Mouse (Mus musculus) heart, embryonic 13.5 days (tissue): ENCODE results near the gene Kif13a. TPM values are rescaled to one million over a fixed set of nuclear protein-coding genes. Genes with fewer than 3 reads are reported as not detected.

Experiments
- ATAC-seq: fragments of 200-750 bp; cut with Nextera tagmentation; 2 replicates; pipeline ENCODE4 v1.8.0; 2017; ENCODE audit warnings: moderate TSS enrichment; ENCODE audit not compliant: insufficient number of reproducible peaks, low FRiP score, low TSS enrichment; ENCODE audit errors: extremely low read depth
- H3K27ac ChIP-seq: fragments of 300-500 bp; sonication (generic); replicated peaks from 2 replicates; pipeline ENCODE4 v1.5.1; 2015; ENCODE audit warnings: moderate library complexity, mild to moderate bottlenecking, inconsistent platforms
- H3K27me3 ChIP-seq: fragments of 300-500 bp; sonication (generic); replicated peaks from 2 replicates; pipeline ENCODE4 v1.6.1; 2015; ENCODE audit warnings: mild to moderate bottlenecking, inconsistent platforms
- H3K36me3 ChIP-seq: fragments of 300-500 bp; sonication (generic); 2 replicates; pipeline ENCODE4 v1.6.1; 2015; ENCODE audit warnings: mild to moderate bottlenecking, inconsistent platforms
- H3K4me1 ChIP-seq: fragments of 300-500 bp; sonication (generic); 2 replicates; pipeline ENCODE4 v1.6.1; 2015; ENCODE audit warnings: inconsistent platforms
- H3K4me2 ChIP-seq: fragments of 300-500 bp; sonication (generic); 2 replicates; pipeline ENCODE4 v1.6.1; 2015; ENCODE audit warnings: inconsistent platforms, mild to moderate bottlenecking, moderate library complexity
- H3K4me3 ChIP-seq: fragments of 300-500 bp; sonication (generic); 2 replicates; pipeline ENCODE4 v1.5.1; 2015; ENCODE audit warnings: moderate library complexity, mild to moderate bottlenecking, inconsistent platforms
- H3K9ac ChIP-seq: fragments of 300-500 bp; sonication (generic); 2 replicates; pipeline ENCODE4 v1.6.1; 2015; ENCODE audit warnings: inconsistent platforms, mild to moderate bottlenecking, moderate library complexity
- H3K9me3 ChIP-seq: fragments of 300-500 bp; sonication (generic); 2 replicates; pipeline ENCODE4 v1.6.1; 2016; ENCODE audit warnings: inconsistent platforms
- WGBS: fragments of 180-500 bp; shearing (Covaris S2); methylation state at CpG from one replicate; pipeline ENCODE4 v1.1.7; 2015; ENCODE audit warnings: mixed read lengths; 5-methylcytosine and 5-hydroxymethylcytosine counted together
- polyA plus RNA-seq: library from polyadenylated mRNA; unstranded; fragments of >200 nt; fragmentation: Nextera tagmentation; extraction: Ambion mirVana; gene quantifications from 2 replicates; pipeline ENCODE4 v1.2.1, GENCODE M21; 2015

Kif13a gene
- polyA plus RNA-seq, 1 experiment from 2014 or later = 22.9 TPM

DNA sequence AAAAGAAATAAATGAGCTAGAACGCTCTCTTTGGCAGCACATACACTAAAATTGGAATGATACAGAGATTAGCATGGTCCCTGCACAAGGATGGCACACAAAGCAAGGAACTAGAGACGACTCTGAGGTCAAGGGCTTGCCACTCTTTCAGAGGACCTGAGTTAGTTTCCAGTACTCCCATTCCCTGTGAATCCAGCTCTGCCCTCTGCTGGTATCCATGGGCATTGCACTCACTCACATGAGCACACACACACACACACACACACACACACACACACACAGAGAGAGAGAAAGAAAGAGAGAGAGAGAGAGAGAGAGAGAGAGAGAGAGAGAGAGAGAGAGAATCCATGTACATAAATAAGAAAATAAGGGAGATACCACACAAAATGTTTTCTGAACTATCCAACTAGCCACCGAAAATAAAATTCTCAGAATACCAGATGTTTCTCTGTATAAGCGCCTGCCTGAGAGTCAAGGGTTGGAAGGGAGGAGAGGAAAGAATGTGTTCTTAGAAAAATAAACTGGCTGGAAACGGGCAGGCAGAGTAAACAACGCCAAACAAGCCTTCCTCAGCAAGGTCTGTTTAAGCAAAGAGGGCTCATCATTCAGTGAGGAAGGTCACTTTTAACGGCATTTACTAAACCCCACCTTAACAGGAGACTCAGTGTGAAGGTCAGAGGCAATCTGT lies 27.0 kb downstream of the Kif13a start:
- 83% methylated on average over 7 of the region's 7 CpGs for WGBS
- no peak overlapping the region for H3K27ac ChIP-seq
- peaks cover 55% of the 10 kb centered on the region for H3K4me1 ChIP-seq
- H3K9ac ChIP-seq = no peak overlapping the region
- no peak overlapping the region for H3K4me3 ChIP-seq
- no peaks in the 10 kb centered on the region for H3K27me3 ChIP-seq
- H3K9me3 ChIP-seq = peaks cover 6% of the 10 kb centered on the region; the same call in 1 of the 2 replicates
- H3K4me2 ChIP-seq = no peak overlapping the region
- H3K36me3 ChIP-seq = peaks cover 24% of the 10 kb centered on the region
- ATAC-seq = no peak

DNA sequence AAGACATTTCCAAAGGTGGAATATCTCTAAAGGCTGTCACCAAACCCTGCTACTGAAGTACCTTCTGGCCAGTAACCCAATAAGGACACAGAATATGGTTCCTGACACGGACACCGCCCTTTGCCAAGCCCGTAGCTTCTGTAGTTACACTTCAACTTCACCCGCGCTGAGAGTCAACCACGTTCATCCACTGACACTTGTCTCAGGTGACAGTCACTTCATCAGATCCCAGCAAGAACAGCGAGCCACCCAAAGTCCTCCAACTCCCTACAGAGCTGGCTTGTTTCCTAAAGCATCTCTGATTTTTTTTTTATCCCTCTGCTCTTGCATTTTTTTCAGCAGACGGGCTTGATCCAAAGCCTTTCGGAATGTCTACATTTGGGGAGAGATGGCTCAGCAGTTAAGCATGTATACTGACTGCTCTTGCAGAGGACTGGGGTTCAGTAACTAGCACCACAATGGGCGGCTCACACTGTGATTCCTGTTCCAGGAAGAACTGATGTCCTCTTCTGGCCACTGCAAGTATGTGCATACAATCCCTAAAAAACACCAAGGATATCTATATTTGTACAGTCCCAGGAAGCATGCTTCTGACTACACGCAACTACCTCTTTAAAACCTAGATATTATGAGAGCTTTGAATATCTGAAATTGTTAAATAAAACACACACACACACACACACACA lies 28.7 kb downstream of the Kif13a start:
- 62% methylated on average over 11 of the region's 11 CpGs for WGBS
- Histone ChIP-seq H3K4me3 (no peak overlapping the region), H3K27me3 (no peaks in the 10 kb centered on the region), H3K4me2 (no peak overlapping the region), H3K27ac (peak overlapping the region; percentile 73), H3K9ac (no peak overlapping the region), H3K4me1 (peaks cover 64% of the 10 kb centered on the region), H3K36me3 (peaks cover 24% of the 10 kb centered on the region), H3K9me3 (peaks cover 6% of the 10 kb centered on the region; the same call in 1 of the 2 replicates)
- no peak for ATAC-seq

DNA sequence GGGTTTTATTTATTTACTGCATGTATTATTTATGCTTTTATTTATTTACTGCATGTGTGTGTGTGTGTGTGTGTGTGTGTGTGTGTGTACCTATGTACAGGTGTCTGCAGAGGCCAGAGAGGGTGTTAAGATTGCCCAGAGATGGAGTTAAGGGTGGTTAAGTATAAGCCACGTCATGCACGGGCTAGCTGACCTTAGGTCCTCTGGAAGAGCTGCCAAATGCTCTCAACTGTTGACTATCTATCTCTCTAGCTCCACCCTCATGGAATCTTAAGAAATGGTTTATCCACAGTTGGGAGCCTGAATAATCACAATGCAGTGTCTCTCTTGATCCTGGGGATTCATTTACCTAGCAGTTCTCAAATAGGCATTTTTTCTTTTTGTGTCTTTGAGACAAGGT lies 30.8 kb downstream of the Kif13a start:
- H3K4me3 ChIP-seq = no peak overlapping the region
- WGBS = 40% methylated on average over 2 of the region's 2 CpGs

DNA sequence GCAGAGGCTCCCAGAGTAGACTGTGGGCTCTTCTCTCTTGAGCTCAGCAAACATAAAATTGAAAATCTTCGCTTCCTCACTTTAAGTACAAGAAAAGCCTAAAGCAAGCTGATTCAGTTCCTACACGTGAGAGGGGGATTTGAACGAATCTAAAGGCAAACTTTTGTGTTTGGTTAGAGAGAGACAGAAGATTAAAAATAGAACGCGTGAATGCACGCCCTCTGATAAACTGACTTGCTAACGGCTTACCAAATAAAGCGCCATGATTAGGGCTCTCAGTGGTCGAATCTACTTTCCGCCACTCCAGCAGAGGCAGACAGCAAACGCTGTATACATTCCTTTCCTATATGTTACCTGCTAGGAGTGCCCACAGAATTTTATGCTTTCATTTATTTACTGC lies 31.3 kb downstream of the Kif13a start:
- H3K4me3 ChIP-seq = no peak overlapping the region
- H3K27ac ChIP-seq = peak overlapping the region; percentile 91
- H3K9me3 ChIP-seq = peaks cover 6% of the 10 kb centered on the region; the same call in 1 of the 2 replicates
- H3K4me1 ChIP-seq = peaks cover 67% of the 10 kb centered on the region
- no peaks in the 10 kb centered on the region for H3K27me3 ChIP-seq
- peak overlapping the region; percentile 51 for H3K4me2 ChIP-seq
- ATAC-seq = no peak
- H3K9ac ChIP-seq = peak overlapping the region; percentile 67
- 22% methylated on average over 11 of the region's 11 CpGs for WGBS
- H3K36me3 ChIP-seq = peaks cover 23% of the 10 kb centered on the region

More for the DNA sequence above, 30.8 kb downstream of the Kif13a start:
- H3K9me3 ChIP-seq = peaks cover 6% of the 10 kb centered on the region; the same call in 1 of the 2 replicates
- peak overlapping the region; percentile 48; the same call in 1 of the 2 replicates for H3K9ac ChIP-seq
- H3K27ac ChIP-seq = peak overlapping the region; percentile 91
- no peaks in the 10 kb centered on the region for H3K27me3 ChIP-seq
- peak overlapping the region; percentile 51 for H3K4me2 ChIP-seq
- peaks cover 64% of the 10 kb centered on the region for H3K4me1 ChIP-seq
- no peak for ATAC-seq
- peaks cover 24% of the 10 kb centered on the region for H3K36me3 ChIP-seq

DNA sequence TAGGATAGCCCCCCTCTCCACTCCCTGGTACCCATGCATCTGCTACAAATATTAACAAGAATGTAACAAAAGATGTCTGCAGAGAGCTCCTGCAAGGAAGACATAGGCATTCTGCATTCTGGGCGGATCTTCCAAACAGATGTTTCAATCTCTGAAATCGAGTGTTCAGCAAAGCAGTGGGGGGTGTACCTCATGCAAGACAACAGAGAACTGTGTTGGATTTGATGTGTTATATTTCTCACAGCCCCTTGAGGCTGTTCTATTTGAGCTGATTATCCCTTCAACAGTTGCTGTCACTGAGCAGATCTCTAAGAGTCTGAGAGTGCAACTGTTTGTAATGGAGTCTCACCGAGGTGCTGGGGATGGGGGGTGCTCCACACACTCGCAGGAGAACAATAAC lies 37.3 kb downstream of the Kif13a start:
- no peak overlapping the region for H3K4me3 ChIP-seq
- no peaks in the 10 kb centered on the region for H3K36me3 ChIP-seq
- H3K4me2 ChIP-seq = no peak overlapping the region
- no peak for ATAC-seq
- H3K27me3 ChIP-seq = no peaks in the 10 kb centered on the region
- H3K9ac ChIP-seq = no peak overlapping the region
- H3K9me3 ChIP-seq = no peaks in the 10 kb centered on the region
- H3K27ac ChIP-seq = peak overlapping the region; percentile 38; the same call in 1 of the 2 replicates
- WGBS = 58% methylated on average over 4 of the region's 4 CpGs
- H3K4me1 ChIP-seq = peaks cover 88% of the 10 kb centered on the region

DNA sequence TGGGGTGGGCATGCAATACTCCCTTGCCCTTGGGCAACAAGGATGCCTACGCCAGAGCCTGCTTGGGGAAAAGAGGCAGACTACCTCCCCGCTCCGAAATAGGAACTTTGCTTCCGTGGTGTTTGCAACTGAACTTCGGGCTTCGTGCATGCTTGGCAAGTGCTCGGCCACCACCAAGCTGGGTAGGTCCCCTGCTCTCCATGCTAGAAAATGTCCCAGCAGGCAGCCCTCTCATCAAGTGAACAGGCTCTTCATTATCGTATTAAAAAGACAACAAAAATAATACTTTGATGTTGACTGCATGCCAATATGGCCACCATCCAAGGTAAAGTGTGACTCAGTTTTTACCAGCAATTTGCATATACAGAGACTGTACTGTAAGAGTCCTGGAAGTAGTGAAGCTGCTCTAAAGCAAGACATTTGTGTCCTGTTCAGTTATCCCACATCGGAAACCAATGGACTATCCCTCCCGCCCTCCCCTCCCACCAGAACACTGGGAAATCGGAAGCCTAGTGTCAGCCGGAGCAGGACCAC lies 41.5 kb downstream of the Kif13a start:
- ATAC-seq = no peak
- Histone ChIP-seq H3K27ac (peak overlapping the region; percentile 39; the same call in 1 of the 2 replicates), H3K27me3 (no peaks in the 10 kb centered on the region), H3K4me1 (peaks cover 90% of the 10 kb centered on the region), H3K9me3 (no peaks in the 10 kb centered on the region), H3K4me2 (no peak overlapping the region), H3K4me3 (no peak overlapping the region), H3K36me3 (no peaks in the 10 kb centered on the region), H3K9ac (peak overlapping the region; percentile 40; the same call in 1 of the 2 replicates)
- 75% methylated on average over 12 of the region's 12 CpGs for WGBS

DNA sequence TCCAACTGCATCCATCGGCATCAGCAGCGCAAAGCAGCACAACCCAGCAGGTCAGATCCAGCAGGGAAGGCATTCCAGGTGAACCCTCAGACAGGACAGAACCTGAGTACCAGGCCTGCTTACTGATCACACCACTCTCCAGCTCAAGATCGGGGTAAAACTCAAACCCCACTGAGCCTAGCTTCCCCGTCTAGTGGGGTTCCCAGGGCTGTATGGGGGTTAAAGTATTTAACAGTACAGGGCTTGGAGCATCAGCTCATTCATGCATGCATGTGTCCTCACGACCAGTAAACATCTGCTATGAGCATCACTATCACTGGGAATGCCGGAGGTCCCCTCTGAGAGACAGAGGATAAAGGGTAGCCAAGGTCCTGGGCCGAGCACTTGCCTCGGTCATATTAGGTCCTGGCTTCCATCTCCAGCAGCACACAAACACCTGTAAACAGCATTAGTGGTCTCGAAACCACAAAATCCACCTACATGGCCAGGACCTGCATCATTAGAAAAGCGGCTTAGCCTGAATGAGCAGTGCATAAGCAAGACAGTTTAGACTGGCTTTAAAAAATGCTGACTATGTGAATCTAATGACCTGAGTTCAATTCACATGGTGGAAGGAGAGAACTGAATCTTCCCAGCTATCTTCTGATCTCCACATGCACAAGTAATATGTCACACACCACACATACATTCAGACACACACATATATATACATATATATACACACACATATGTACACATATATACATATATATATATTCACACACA lies 43.0 kb downstream of the Kif13a start:
- H3K4me2 ChIP-seq = no peak overlapping the region
- H3K4me1 ChIP-seq = peaks cover 94% of the 10 kb centered on the region
- ATAC-seq = no peak
- no peak overlapping the region for H3K4me3 ChIP-seq
- WGBS = 77% methylated on average over 10 of the region's 10 CpGs
- no peaks in the 10 kb centered on the region for H3K36me3 ChIP-seq
- H3K27ac ChIP-seq = peak overlapping the region; percentile 88
- H3K9me3 ChIP-seq = no peaks in the 10 kb centered on the region
- H3K27me3 ChIP-seq = no peaks in the 10 kb centered on the region
- no peak overlapping the region for H3K9ac ChIP-seq

DNA sequence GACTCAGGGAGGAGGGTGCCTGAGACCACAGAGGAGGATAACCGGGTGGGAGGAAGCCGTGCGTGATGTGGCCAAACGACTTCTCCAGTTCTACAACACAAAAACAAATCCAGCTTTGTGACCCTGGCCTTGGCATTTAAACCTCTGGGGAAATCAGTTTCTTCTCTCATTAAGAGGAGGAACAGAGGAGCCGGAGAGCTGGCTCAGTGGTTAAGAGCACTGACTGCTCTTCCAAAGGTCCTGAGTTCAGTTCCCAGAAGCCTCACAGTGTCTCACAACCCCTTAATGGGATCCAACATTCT lies 44.0 kb downstream of the Kif13a start:
- 40% methylated on average over 5 of the region's 5 CpGs for WGBS
- H3K36me3 ChIP-seq = peaks cover 4% of the 10 kb centered on the region; the same call in 1 of the 2 replicates
- H3K27ac ChIP-seq = peak overlapping the region; percentile 88
- peaks cover 90% of the 10 kb centered on the region for H3K4me1 ChIP-seq
- no peak overlapping the region for H3K4me3 ChIP-seq
- H3K9ac ChIP-seq = peak overlapping the region; percentile 55
- ATAC-seq = no peak
- H3K4me2 ChIP-seq = peak overlapping the region; percentile 29
- H3K27me3 ChIP-seq = no peaks in the 10 kb centered on the region
- H3K9me3 ChIP-seq = no peaks in the 10 kb centered on the region

DNA sequence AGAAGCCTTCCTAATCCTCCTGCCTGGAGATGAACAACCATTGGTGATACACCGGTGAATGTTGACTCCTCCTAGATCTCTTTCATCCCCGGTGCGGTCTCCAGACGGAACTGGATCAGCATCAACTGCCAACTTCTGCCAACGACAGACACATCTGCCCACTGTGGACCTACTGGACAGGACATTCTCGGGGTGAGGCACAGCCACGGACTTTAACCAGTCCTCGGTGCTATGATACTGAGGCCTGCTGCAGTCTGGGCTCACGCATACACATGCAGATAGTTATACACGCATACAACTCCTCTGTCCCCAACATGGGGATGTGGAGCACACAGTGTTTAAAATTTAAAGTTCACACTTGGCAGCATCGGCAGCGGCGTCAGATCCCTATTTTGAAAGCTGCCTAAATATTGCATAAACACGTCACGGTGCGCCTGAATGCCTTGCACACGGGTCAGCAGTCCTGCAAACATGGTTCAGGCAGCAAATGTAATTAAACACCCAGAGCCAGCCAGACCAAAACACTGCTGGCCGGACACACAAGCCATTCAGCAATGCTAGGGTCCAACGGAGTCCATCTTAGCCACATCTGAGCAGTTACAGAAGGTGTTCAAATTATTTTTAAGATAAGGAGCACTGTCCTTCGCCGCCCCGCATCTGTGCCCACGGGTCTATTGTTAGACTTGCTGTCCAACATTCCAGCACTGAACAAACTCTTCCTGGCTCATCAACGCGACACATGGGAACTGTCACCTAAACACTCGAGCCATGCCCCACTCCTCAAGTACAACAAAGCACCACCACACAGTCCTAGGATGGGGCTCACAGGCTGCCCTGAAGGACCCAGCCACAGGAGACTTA lies 44.5 kb downstream of the Kif13a start:
- peak overlapping the region; percentile 55 for H3K9ac ChIP-seq

DNA sequence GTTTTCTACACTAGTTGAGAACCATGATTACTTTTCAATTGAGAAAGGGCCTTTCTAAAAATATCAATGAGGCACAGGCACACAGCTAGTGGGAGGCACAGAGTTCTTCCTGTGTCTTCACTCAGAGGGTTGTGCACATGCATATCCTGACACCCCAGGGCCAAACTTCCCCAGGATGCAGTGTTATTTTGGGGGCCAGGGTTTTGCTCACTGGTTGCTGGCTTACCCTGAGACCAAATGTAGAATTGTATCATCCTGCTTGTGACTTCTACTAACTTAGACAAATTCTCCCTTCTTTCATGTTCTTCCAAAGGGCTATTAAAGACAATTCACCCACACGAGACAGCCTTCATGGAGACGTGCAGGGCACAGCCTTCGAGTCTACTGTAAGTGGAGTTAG lies 45.7 kb downstream of the Kif13a start:
- no peak overlapping the region; the same call in 1 of the 2 replicates for H3K4me2 ChIP-seq
- no peak overlapping the region for H3K9ac ChIP-seq
- no peaks in the 10 kb centered on the region for H3K27me3 ChIP-seq
- no peak overlapping the region for H3K4me3 ChIP-seq
- H3K4me1 ChIP-seq = peaks cover 75% of the 10 kb centered on the region
- H3K27ac ChIP-seq = peak overlapping the region; percentile 88
- H3K36me3 ChIP-seq = peaks cover 5% of the 10 kb centered on the region; the same call in 1 of the 2 replicates
- ATAC-seq = no peak
- 68% methylated on average over 3 of the region's 3 CpGs for WGBS
- no peaks in the 10 kb centered on the region for H3K9me3 ChIP-seq

More for the DNA sequence above, 44.5 kb downstream of the Kif13a start:
- Histone ChIP-seq H3K4me3 (no peak overlapping the region), H3K4me1 (peaks cover 86% of the 10 kb centered on the region), H3K36me3 (peaks cover 5% of the 10 kb centered on the region; the same call in 1 of the 2 replicates), H3K27ac (peak overlapping the region; percentile 88), H3K4me2 (peak overlapping the region; percentile 29), H3K27me3 (no peaks in the 10 kb centered on the region), H3K9me3 (no peaks in the 10 kb centered on the region)
- ATAC-seq = peak; percentile 32; the same call in 1 of the 2 replicates
- 53% methylated on average over 26 of the region's 26 CpGs for WGBS
